Mouse (Mus musculus) retina, adult 2 months (tissue): ENCODE measurements around the gene Relt.
"Not testable (repeated sequence)": the region's sequence is repeated elsewhere in the genome, so short reads cannot be mapped to it uniquely, and the experiment has no call there.

Experiments
- DNase-seq: peaks from one replicate; pipeline ENCODE4 v3.0.0-alpha.2; 2012; ENCODE audit warnings: low read depth, low spot score

The Relt gene

GRCm38 (mm10) chr7:100875822-100876221, 12.6 kb upstream of the Relt start:
- no peak for DNase-seq

- no peak for DNase-seq
These were observed 10.0 kb upstream of the Relt start for GRCm38 (mm10) chr7:100873197-100873596.

- DNase-seq: no peak
These were observed 8.6 kb upstream of the Relt start for GRCm38 (mm10) chr7:100871892-100872291.

GRCm38 (mm10) chr7:100871355-100871754, 8.1 kb upstream of the Relt start:
- DNase-seq: no peak

- DNase-seq: no peak
These were observed 6.8 kb upstream of the Relt start for GRCm38 (mm10) chr7:100869877-100870629.

GRCm38 (mm10) chr7:100868551-100868950, 5.3 kb upstream of the Relt start:
- DNase-seq: no peak

- DNase-seq: no peak
These were observed 4.3 kb upstream of the Relt start for GRCm38 (mm10) chr7:100867561-100867960.

- peak; percentile 50 for DNase-seq
These were observed 3.4 kb upstream of the Relt start for GRCm38 (mm10) chr7:100866675-100867074.

- no peak for DNase-seq
These were observed 893 bp downstream of the Relt start for GRCm38 (mm10) chr7:100862353-100862752.

GRCm38 (mm10) chr7:100861209-100861608, 2.0 kb downstream of the Relt start:
- no peak for DNase-seq

GRCm38 (mm10) chr7:100860450-100860849, 2.8 kb downstream of the Relt start:
- no peak for DNase-seq

GRCm38 (mm10) chr7:100855795-100856573, 7.3 kb downstream of the Relt start:
- no peak for DNase-seq

- no peak for DNase-seq
These were observed 7.9 kb downstream of the Relt start for GRCm38 (mm10) chr7:100855300-100855699.

GRCm38 (mm10) chr7:100854861-100855260, 8.4 kb downstream of the Relt start:
- DNase-seq: no peak

GRCm38 (mm10) chr7:100854137-100854814, 9.0 kb downstream of the Relt start:
- DNase-seq: no peak

- DNase-seq: no peak
These were observed 9.8 kb downstream of the Relt start for GRCm38 (mm10) chr7:100853396-100853795.

GRCm38 (mm10) chr7:100851481-100852356, 11.5 kb downstream of the Relt start:
- no peak for DNase-seq

- DNase-seq: no peak
These were observed 13.7 kb downstream of the Relt start for GRCm38 (mm10) chr7:100849508-100849907.

GRCm38 (mm10) chr7:100848744-100849143, 14.5 kb downstream of the Relt start:
- peak; percentile 49 for DNase-seq

GRCm38 (mm10) chr7:100847131-100847530, 16.1 kb downstream of the Relt start:
- DNase-seq: no peak

- not testable (repeated sequence) for DNase-seq
These were observed 17.2 kb downstream of the Relt start for GRCm38 (mm10) chr7:100846033-100846432.
